Mouse (Mus musculus): ENCODE data around the gene Rps6kb2.

DNA sequence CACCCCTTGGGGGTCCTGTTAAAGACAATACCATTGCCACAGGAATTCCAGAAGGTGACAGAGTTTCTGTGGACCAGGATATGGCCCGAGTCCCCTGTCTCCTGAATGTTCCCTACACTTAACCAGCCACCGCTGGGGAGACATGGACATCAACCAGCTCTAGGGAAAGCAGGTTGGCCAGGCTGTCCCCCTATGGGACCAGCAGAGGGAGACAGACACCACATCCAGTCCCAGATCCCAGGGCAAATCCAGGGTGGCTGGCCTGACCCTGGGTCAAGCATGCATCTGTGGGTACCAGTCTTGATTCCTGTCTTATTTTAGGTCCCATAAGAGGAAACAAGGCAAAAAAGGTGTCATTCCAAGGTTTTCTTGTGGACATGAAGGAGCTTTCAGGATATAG is 43.8 kb upstream of the Rps6kb2 start:
- TF ChIP-seq CTCF (IDR thresholded peaks at IDR 0.05; ENCODE audit: low read depth): peak; percentile 98
- TF ChIP-seq EP300 (IDR thresholded peaks at IDR 0.05; ENCODE audit: low read depth): no peak

Data from liver, postnatal 0 days (tissue).